Mouse (Mus musculus) urinary bladder, postnatal 25 days (tissue): ENCODE measurements around the gene Dcpp1.
"Not testable (repeated sequence)": the region's sequence is repeated elsewhere in the genome, so short reads cannot be mapped to it uniquely, and the experiment has no call there.

Experiments
- DNase-seq: peaks from one replicate; pipeline ENCODE4 v3.0.0; 2022; ENCODE audit warnings: low spot score

Gene Dcpp1

GRCm38 (mm10) chr17:23880576-23880975 is at the start of gene Dcpp1, which contains the start of gene Dcpp2:
Gene Dcpp1, plus strand, starts transcription at chr17:23880876.
Gene Dcpp2, plus strand, starts transcription at chr17:23880880.
- not testable (repeated sequence) for DNase-seq

DNA sequence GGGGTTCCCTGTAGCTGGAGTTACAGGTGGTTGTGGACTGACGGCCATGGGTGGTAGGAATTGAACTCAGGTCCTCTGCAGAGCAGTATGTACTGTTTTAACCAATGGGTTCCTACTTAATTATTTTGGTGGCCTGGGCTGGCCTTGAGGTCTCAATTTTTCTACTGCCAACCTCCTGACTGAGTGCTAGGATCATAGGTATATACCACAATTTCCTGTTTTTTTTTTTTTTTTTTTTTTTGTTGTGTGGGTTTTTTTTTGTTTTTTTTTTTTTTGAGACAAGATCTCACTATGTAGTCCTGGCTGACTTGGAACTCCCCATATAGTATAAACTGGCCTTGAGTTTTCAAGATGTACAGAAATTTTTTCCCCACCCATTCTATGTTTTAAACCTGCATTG is 49.5 kb upstream of the Dcpp1 start:
- DNase-seq: no peak

GRCm38 (mm10) chr17:23836006-23836575 is 44.6 kb upstream of the Dcpp1 start, which contains the start of gene Prss33:
Gene Prss33, minus strand, starts transcription at chr17:23836056.
- DNase-seq: no peak

- DNase-seq: peak; percentile 40
Observed at GRCm38 (mm10) chr17:23841145-23841544, 39.5 kb upstream of the Dcpp1 start.

- no peak for DNase-seq
Observed at GRCm38 (mm10) chr17:23843141-23843811, 37.4 kb upstream of the Dcpp1 start.

DNA sequence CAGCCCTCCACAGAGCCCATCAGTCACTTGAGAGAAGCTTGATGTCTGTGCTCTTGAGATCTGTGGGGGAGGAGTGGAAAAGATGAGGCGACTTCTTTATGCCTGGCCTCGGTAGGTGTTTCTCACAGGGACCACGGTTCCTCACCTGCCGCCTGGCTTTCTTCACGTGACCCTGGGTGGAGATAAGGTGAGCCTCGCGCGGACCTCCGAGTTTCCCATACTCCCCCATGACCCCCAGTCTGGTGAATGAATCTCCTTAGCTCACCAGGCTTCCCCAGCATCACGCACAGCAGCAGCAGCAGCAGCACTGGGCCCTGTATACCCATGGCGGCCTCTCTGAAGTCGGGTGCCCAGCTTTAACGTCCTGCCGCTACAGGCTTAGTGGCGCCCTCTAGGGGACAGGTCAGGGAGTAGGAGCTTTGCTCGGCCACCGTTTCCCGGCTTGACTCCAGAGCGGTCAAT is 36.8 kb upstream of the Dcpp1 start, which contains the start of the genes Prss32 and Prss41:
Gene Prss32 (plus strand): TSS at position 44 of the 462 bp plus-strand sequence.
Gene Prss41 (minus strand): TSS at position 361 of the 462 bp plus-strand sequence.
- peak; percentile 42 for DNase-seq

DNA sequence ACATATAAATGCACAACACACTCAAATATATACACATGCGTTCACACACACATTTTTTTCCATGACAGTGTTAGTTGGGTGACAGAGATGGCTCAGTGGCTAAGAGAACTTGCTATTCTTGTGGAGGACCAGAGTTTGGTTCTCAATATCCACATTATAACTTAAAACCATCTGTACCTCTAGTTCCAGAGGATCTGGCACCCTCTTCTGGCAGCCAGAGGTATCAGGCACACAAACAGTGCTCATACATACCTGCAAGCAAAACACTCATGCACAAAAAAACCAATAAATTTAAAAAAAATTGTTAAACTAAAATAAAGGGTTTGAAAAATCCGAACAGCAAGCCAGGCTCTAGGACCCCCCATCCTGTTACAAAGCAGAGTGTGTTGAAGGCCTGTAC is 30.6 kb upstream of the Dcpp1 start:
- DNase-seq: no peak

- peak; percentile 69 for DNase-seq
Observed at GRCm38 (mm10) chr17:23850853-23851749, 29.6 kb upstream of the Dcpp1 start.

DNA sequence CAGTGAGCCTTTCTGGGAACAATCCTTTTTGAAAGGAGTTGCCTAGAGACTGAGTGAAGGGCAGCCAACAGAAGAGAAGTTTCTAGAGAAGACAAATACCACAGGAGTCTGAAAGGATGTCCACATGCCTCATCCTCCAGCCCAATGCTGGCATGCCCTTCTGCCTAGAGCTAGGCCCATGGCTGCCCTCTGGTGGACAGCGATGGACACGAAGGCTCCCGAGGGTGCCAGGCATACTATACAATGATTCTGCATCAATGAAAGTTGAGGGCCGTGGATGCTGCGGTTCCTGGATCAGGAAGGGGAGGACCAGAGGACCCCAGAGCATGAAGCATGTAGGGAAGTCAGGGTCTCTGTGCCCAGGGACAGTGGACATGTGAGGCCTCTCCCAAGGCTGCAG is 27.4 kb upstream of the Dcpp1 start:
- peak; percentile 44 for DNase-seq

DNA sequence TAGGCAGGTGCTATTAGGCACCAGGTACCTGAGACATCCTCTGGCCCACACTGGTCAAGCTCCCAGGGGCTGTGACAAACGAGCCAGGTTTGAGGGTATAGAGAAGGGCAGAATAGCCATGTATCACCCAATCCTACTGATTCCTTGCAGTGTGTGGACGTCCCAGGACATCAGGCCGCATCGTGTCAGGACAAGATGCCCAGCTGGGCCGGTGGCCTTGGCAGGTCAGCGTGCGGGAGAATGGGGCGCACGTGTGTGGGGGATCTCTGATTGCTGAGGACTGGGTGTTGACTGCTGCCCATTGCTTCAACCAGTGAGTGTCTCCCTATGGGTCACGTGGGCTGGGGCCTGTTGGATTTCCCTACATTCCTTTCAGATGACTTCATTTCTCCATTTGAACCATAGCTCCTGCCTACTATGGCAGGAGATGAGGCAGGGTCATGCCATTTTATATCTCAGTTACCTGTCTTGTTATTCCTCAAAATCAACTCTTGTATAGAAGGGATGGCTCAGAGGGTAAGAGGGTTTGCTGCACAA is 26.4 kb upstream of the Dcpp1 start:
- no peak for DNase-seq

DNA sequence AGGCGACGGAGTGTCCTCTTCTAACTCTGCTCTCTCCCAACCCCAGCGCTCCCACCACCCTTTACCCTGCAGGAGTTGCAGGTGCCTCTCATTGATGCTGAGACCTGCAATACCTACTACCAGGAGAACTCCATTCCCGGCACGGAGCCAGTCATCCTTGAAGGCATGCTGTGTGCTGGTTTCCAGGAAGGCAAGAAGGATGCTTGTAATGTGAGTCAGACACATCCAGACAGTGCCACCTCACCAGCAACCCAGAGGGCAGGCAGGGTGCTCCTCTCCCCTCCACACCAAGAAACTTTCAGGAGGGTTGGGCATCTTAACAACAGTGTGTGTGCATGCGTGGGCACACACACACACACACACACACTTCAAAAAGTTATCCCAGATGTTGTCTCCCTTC is 23.5 kb upstream of the Dcpp1 start:
- peak; percentile 42 for DNase-seq

GRCm38 (mm10) chr17:23857913-23858312 is 22.8 kb upstream of the Dcpp1 start:
- no peak for DNase-seq

DNA sequence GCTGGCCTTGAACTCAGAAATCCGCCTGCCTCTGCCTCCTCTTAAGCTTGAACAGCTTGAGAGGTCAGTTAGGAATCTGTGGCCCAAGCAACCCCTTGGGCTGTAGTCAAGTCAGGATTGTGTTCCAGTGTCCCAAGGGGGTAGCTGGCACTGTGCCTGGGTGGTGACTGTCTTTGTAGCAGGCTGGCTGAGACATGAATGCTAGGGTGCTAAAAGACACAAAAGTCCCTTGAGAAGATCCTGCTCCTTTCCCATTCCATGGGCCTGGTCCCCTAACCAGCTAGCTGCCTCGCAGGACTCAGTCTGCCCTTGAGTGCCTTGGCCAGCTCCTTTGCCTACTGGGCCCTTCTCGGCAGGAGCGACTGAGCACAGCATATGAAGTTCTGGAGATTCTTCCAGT is 17.8 kb upstream of the Dcpp1 start:
- DNase-seq: no peak

DNA sequence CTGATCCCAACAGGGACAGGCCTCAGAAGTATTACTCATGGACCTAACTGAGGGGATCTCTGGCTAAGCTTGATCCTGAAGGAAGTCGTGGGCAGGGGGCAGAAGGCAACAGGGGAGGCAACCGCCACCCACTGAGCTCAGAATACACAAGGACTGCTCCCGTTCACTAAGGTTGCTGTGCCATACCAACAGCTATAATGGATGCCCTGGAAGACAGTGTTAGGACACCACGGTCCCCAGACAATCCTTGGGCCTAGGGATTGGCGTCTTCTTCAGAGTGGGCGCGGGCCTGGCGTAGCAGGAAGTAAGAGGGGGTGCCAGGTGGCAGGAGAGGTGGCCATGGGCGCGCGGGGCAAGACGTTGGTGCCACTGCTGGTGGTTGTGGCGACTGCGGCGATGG is 12.9 kb upstream of the Dcpp1 start, which contains the start of gene Prss21:
Gene Prss21 (plus strand): TSS at position 301 of the 400 bp plus-strand sequence.
- DNase-seq: no peak

- DNase-seq: no peak
Observed at GRCm38 (mm10) chr17:23868513-23868912, 12.2 kb upstream of the Dcpp1 start.

DNA sequence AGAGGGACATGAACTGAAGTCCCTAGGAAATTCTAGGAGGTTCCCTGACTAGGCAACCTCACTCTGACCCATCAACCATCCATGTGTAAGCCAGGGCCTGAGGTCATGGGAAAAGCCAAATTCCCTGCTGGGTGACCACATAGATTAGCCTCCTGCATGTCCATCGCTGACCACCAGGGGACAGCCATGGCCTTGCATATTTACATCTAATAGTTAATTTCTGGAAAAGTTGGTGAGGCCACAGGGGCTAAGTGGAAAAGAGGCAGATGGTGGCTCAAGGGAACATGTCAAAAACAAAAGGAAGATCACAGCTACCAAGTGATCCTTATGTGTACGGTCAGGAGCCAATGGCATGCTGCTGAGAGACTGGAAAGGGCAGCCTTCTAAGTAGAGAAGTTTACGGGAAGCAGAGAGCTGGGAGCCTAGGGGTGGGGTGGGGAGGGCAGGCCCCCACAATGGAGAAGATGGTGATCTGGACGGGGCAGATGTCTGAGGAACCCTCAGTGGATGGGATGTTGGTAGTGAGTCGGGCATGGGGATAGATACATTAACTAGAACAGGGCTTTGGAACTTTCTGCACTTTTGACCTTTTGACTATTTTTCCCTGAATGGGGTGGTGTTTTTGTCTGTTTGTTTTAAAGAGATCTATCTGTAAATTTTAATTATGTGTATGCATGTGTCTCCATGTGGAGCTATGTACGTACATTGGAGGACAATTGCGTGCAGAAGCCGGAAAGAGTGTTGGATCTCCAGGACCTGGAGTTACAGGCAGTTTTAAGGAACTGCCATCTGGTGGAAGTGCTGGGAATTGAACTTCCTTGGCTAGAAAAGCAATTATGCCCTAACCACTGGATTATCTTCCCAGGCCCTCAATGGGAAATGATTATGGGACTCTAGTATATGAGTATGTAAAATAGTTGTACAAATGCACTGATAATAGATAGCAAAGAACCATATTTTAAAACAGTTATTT is 6.5 kb upstream of the Dcpp1 start:
- DNase-seq: peak; percentile 49

- DNase-seq: no peak
Observed at GRCm38 (mm10) chr17:23876741-23877140, 3.9 kb upstream of the Dcpp1 start.

DNA sequence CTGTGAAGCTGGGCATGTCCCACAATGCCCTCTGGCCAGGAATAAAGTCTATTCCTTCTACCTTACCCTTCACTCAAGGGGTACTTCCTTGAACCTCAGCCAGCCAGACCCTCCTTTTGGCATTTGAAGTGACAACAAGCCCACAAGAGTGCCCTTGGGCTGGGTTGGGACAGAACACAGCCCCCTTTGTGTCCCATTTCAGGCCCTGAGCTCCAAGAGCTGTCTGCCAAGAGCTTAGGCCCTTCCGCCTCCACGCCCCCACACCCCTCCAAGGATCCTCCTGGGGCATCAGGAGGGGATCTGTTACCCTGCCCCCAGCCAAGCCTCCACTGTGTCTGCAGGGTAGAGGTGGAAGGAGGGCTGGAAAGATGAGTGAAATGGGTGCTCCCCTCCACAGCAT is 3.5 kb upstream of the Dcpp1 start:
- no peak for DNase-seq

GRCm38 (mm10) chr17:23917158-23917557 is 36.5 kb downstream of the Dcpp1 start, which contains the start of gene Dcpp3:
Gene Dcpp3, plus strand, starts transcription at chr17:23917458.
- not testable (repeated sequence) for DNase-seq

- DNase-seq: peak; percentile 85
Observed at GRCm38 (mm10) chr17:23924531-23925007, 43.9 kb downstream of the Dcpp1 start.

GRCm38 (mm10) chr17:23925090-23925493 is 44.4 kb downstream of the Dcpp1 start:
- peak; percentile 68 for DNase-seq
